Mouse (Mus musculus) CH12.LX (cell line): ENCODE data around the gene Dio3. TPM values are rescaled to one million over a fixed set of nuclear protein-coding genes. Genes with fewer than 3 reads are reported as not detected.

Experiments used
- DNase-seq: peaks from one replicate; pipeline ENCODE4 v3.0.0-alpha.2; 2013; ENCODE audit errors: extremely low read depth
- H3K27ac ChIP-seq: 2 replicates; pipeline ENCODE4 v1.5.1; 2012; ENCODE audit warnings: low read depth, mild to moderate bottlenecking, control low read depth, moderate library complexity; ENCODE audit not compliant: insufficient read depth
- H3K27me3 ChIP-seq: replicated peaks from 2 replicates; pipeline ENCODE3; 2012; ENCODE audit warnings: inconsistent platforms
- H3K36me3 ChIP-seq, 2 experiments: replicated peaks in 1 of 2; 2 replicates each; pipeline versions ENCODE3 to v1.6.1; 2012; ENCODE audit warnings: inconsistent platforms in 1 of 2, low read length in 1 of 2, mild to moderate bottlenecking in 1 of 2, mixed read lengths in 1 of 2, moderate library complexity in 1 of 2; ENCODE audit not compliant: control insufficient read depth in 1 of 2, insufficient read depth in 1 of 2
- H3K4me1 ChIP-seq, 2 experiments: 2 replicates each; pipeline ENCODE4 v1.6.1; 2012; ENCODE audit warnings: inconsistent platforms in 1 of 2, moderate library complexity in 1 of 2; ENCODE audit not compliant: insufficient read depth in 2 of 2, control insufficient read depth in 1 of 2
- H3K4me2 ChIP-seq: 2 replicates; pipeline ENCODE4 v1.6.1; 2012; ENCODE audit warnings: low read depth, mild to moderate bottlenecking, control low read depth; ENCODE audit not compliant: poor library complexity, insufficient read depth, severe bottlenecking
- H3K4me3 ChIP-seq, 3 experiments: fragments of 150-350 bp in 1 of 3; sonication (generic) in 1 of 3; replicated peaks in 1 of 3; 2 replicates each; pipeline versions ENCODE3 to v1.5.1; 2011 to 2012; ENCODE audit warnings: low read depth in 2 of 3, low read length in 2 of 3, mild to moderate bottlenecking in 2 of 3, moderate library complexity in 2 of 3, control low read depth in 1 of 3, improper control_type of control experiment in 1 of 3, inconsistent platforms in 1 of 3, mixed read lengths in 1 of 3; ENCODE audit not compliant: poor library complexity in 1 of 3
- H3K79me2 ChIP-seq: replicated peaks from 2 replicates; pipeline ENCODE4 v1.6.1; 2012; ENCODE audit warnings: mild to moderate bottlenecking, moderate library complexity; ENCODE audit not compliant: control insufficient read depth, poor library complexity, insufficient read depth, severe bottlenecking; ENCODE audit errors: extremely low read depth
- H3K9ac ChIP-seq: 2 replicates; pipeline ENCODE4 v1.6.1; 2012; ENCODE audit warnings: low read depth, mild to moderate bottlenecking, control low read depth, moderate library complexity; ENCODE audit not compliant: insufficient read depth
- H3K9me3 ChIP-seq: replicated peaks from 2 replicates; pipeline ENCODE3; 2012; ENCODE audit warnings: low read length, inconsistent platforms, mixed read lengths
- CHD2 ChIP-seq: IDR thresholded peaks from 2 replicates; pipeline ENCODE4 v1.6.1; 2011; ENCODE audit warnings: low read length, improper control_type of control experiment
- E2F4 ChIP-seq: IDR thresholded peaks from 2 replicates; pipeline ENCODE4 v1.6.1; 2011; ENCODE audit warnings: low read depth, low read length, improper control_type of control experiment; ENCODE audit not compliant: insufficient replicate concordance
- ELF1 ChIP-seq: IDR thresholded peaks from 2 replicates; pipeline ENCODE4 v1.6.1; 2014; ENCODE audit warnings: low read depth, mild to moderate bottlenecking, inconsistent platforms, low read length, improper control_type of control experiment
- EP300 ChIP-seq: IDR thresholded peaks from 2 replicates; pipeline ENCODE4 v1.6.1; 2011; ENCODE audit warnings: low read length, improper control_type of control experiment
- ETS1 ChIP-seq: conservative IDR thresholded peaks from 2 replicates; pipeline ENCODE4 v1.6.1; 2012; ENCODE audit warnings: low read depth, mild to moderate bottlenecking, inconsistent platforms, low read length, improper control_type of control experiment, moderate library complexity
- GABPA ChIP-seq: IDR thresholded peaks from 2 replicates; pipeline ENCODE4 v1.6.1; 2012; ENCODE audit warnings: low read depth, low read length, improper control_type of control experiment, inconsistent platforms; ENCODE audit not compliant: insufficient replicate concordance
- HCFC1 ChIP-seq: IDR thresholded peaks from 2 replicates; pipeline ENCODE4 v1.6.1; 2012; ENCODE audit warnings: low read depth, mild to moderate bottlenecking, inconsistent platforms, low read length, improper control_type of control experiment
- JUN ChIP-seq: IDR thresholded peaks from 2 replicates; pipeline ENCODE4 v1.6.1; 2011; ENCODE audit warnings: low read depth, mild to moderate bottlenecking, low read length, improper control_type of control experiment, moderate library complexity; ENCODE audit not compliant: insufficient read depth
- JUND ChIP-seq: conservative IDR thresholded peaks from 2 replicates; pipeline ENCODE4 v1.6.1; 2011; ENCODE audit warnings: low read depth, low read length, improper control_type of control experiment
- KAT2A ChIP-seq: IDR thresholded peaks from 2 replicates; pipeline ENCODE4 v1.6.1; 2012; ENCODE audit warnings: low read length, improper control_type of control experiment, inconsistent platforms; ENCODE audit not compliant: insufficient replicate concordance
- MAFK ChIP-seq: IDR thresholded peaks from 2 replicates; pipeline ENCODE4 v1.6.1; 2011; ENCODE audit warnings: low read length, improper control_type of control experiment; ENCODE audit not compliant: insufficient replicate concordance
- MAX ChIP-seq: IDR thresholded peaks from 2 replicates; pipeline ENCODE4 v1.6.1; 2011; ENCODE audit warnings: low read length, improper control_type of control experiment
- MAZ ChIP-seq: IDR thresholded peaks from 2 replicates; pipeline ENCODE4 v1.6.1; 2012; ENCODE audit warnings: low read depth, mild to moderate bottlenecking, inconsistent platforms, low read length, improper control_type of control experiment, moderate library complexity
- MEF2A ChIP-seq: IDR thresholded peaks from 2 replicates; pipeline ENCODE4 v1.6.1; 2014; ENCODE audit warnings: low read depth, mild to moderate bottlenecking, inconsistent platforms, low read length, improper control_type of control experiment, borderline replicate concordance
- MXI1 ChIP-seq: IDR thresholded peaks from 2 replicates; pipeline ENCODE4 v1.6.1; 2011; ENCODE audit warnings: mild to moderate bottlenecking, low read depth, low read length, improper control_type of control experiment
- MYC ChIP-seq: IDR thresholded peaks from 2 replicates; pipeline ENCODE4 v1.6.1; 2011; ENCODE audit warnings: low read depth, mild to moderate bottlenecking, improper control_type of control experiment, low read length
- NELFE ChIP-seq: IDR thresholded peaks from 2 replicates; pipeline ENCODE4 v1.6.1; 2011; ENCODE audit warnings: low read depth, low read length, improper control_type of control experiment
- POLR2AphosphoS2 ChIP-seq: IDR thresholded peaks from 2 replicates; pipeline ENCODE4 v1.6.1; 2011; ENCODE audit warnings: low read depth, low read length, improper control_type of control experiment
- RCOR1 ChIP-seq: conservative IDR thresholded peaks from 2 replicates; pipeline ENCODE4 v1.6.1; 2012; ENCODE audit warnings: low read depth, mild to moderate bottlenecking, inconsistent platforms, low read length, improper control_type of control experiment
- TBP ChIP-seq: conservative IDR thresholded peaks from 2 replicates; pipeline ENCODE4 v1.6.1; 2011; ENCODE audit warnings: low read depth, low read length, improper control_type of control experiment
- UBTF ChIP-seq: IDR thresholded peaks from 2 replicates; pipeline ENCODE4 v1.6.1; 2012; ENCODE audit warnings: low read depth, mild to moderate bottlenecking, inconsistent platforms, low read length, improper control_type of control experiment, moderate library complexity
- USF1 ChIP-seq: IDR thresholded peaks from 2 replicates; pipeline ENCODE4 v1.6.1; 2014; ENCODE audit warnings: low read depth, mild to moderate bottlenecking, inconsistent platforms, low read length, improper control_type of control experiment
- ZKSCAN1 ChIP-seq: IDR thresholded peaks from 2 replicates; pipeline ENCODE4 v1.6.1; 2012; ENCODE audit warnings: low read depth, inconsistent platforms, low read length, improper control_type of control experiment, borderline replicate concordance
- ZMIZ1 ChIP-seq: IDR thresholded peaks from 2 replicates; pipeline ENCODE4 v1.6.1; 2012; ENCODE audit warnings: low read depth, mild to moderate bottlenecking, inconsistent platforms, low read length, improper control_type of control experiment
- ZNF384 ChIP-seq: IDR thresholded peaks from 2 replicates; pipeline ENCODE4 v1.6.1; 2012; ENCODE audit warnings: low read depth, low read length, improper control_type of control experiment, inconsistent platforms
- dilution Hi-C: fragments of 300-500 bp; cut with MboI; formaldehyde crosslinking; loops from 2 replicates; pipeline ENCODE4 v1.14.3; 2020; ENCODE audit warnings: low sequenced_read_pairs; ENCODE audit not compliant: extremely low pct_unique_long_range_greater_than_20kb, extremely low pct_ligation_motif_present
- in situ Hi-C: fragments of 300-500 bp; cut with MboI; formaldehyde crosslinking; loops from 3 replicates; pipeline ENCODE4 v1.14.3; 2019; ENCODE audit warnings: low sequenced_read_pairs, low pct_ligation_motif_present, low pct_unique_long_range_greater_than_20kb, mixed read lengths
- polyA plus RNA-seq: library from polyadenylated mRNA; unstranded; fragments of >175 nt; gene quantifications from 2 replicates; pipeline ENCODE4 v1.2.1, GENCODE M21; 2012; ENCODE audit warnings: low read depth; ENCODE audit not compliant: insufficient read length
- total RNA-seq, 2 experiments: library from RNA; depleted of rRNA; stranded (reverse); fragments of 300-350 nt in 1 of 2; fragments of >200 nt in 1 of 2; gene quantifications; 2 replicates each; pipeline ENCODE4 v1.2.3; 2012 to 2014

Gene Dio3
- total and polyA plus RNA-seq, 3 experiments = not detected

- TF ChIP-seq UBTF = no peak
- no peak for TF ChIP-seq MAZ
- TF ChIP-seq NELFE = no peak
- TF ChIP-seq ZKSCAN1 = no peak
- TF ChIP-seq JUN = no peak
- TF ChIP-seq ELF1 = no peak
- no peak for TF ChIP-seq RCOR1
- no peak for TF ChIP-seq TBP
- no peak for TF ChIP-seq HCFC1
- TF ChIP-seq MYC = no peak
- no peak for TF ChIP-seq EP300
- TF ChIP-seq JUND = no peak
- no peak for TF ChIP-seq E2F4
- TF ChIP-seq ZMIZ1 = no peak
- no peak for TF ChIP-seq ZNF384
- DNase-seq = no peak
- Histone ChIP-seq H3K27me3 (peaks cover 12% of the 10 kb centered on the region), H3K9me3 (peaks cover 84% of the 10 kb centered on the region), H3K27ac (no peak overlapping the region), H3K79me2 (no peaks in the 10 kb centered on the region), H3K9ac (no peak overlapping the region), H3K36me3 (no peaks in the 10 kb centered on the region), H3K4me1 (no peaks in the 10 kb centered on the region), H3K4me2 (no peak overlapping the region), H3K4me3 (no peak overlapping the region)
- in situ Hi-C loops = no loop called here
- dilution Hi-C loops = no loop called here
Measured at GRCm38 (mm10) chr12:110268226-110268625, 10.6 kb upstream of the Dio3 start.

GRCm38 (mm10) chr12:110269686-110270085 lies 9.2 kb upstream of the Dio3 start:
- Histone ChIP-seq H3K27me3 (peaks cover 10% of the 10 kb centered on the region), H3K4me1 (no peaks in the 10 kb centered on the region), H3K9me3 (peaks cover 80% of the 10 kb centered on the region), H3K4me2 (no peak overlapping the region), H3K4me3 (no peak overlapping the region), H3K27ac (no peak overlapping the region), H3K79me2 (no peaks in the 10 kb centered on the region), H3K36me3 (no peaks in the 10 kb centered on the region)
- no peak for DNase-seq
- TF ChIP-seq USF1 = no peak
- TF ChIP-seq ZNF384 = no peak
- no peak for TF ChIP-seq GABPA
- TF ChIP-seq MAX = no peak
- no peak for TF ChIP-seq MYC
- no peak for TF ChIP-seq ZMIZ1
- TF ChIP-seq JUND = no peak
- TF ChIP-seq MEF2A = no peak
- no peak for TF ChIP-seq MAZ
- TF ChIP-seq TBP = no peak
- no peak for TF ChIP-seq MXI1
- TF ChIP-seq ETS1 = no peak
- no peak for TF ChIP-seq CHD2
- TF ChIP-seq KAT2A = no peak
- no peak for TF ChIP-seq MAFK
- no peak for TF ChIP-seq E2F4
- TF ChIP-seq NELFE = no peak
- TF ChIP-seq POLR2AphosphoS2 = no peak
- TF ChIP-seq, all 38 proteins: peak for 0
- dilution Hi-C loops (no loop called here), in situ Hi-C loops (no loop called here)
- H3K9ac ChIP-seq = no peak overlapping the region
